Mouse (Mus musculus) hindbrain, postnatal 0 days (tissue): ENCODE results near the gene Ccdc60. TPM values are rescaled to one million over a fixed set of nuclear protein-coding genes. Genes with fewer than 3 reads are reported as not detected.

Experiments
- ATAC-seq: fragments of 200-750 bp; cut with Nextera tagmentation; 2 replicates; pipeline ENCODE4 v1.8.0; 2017; ENCODE audit warnings: mild to moderate bottlenecking, moderate TSS enrichment, moderate library complexity
- DNase-seq: peaks from one replicate; pipeline ENCODE4 v3.0.0-alpha.2; 2015; ENCODE audit warnings: low spot score
- H3K27ac ChIP-seq: fragments of 300-500 bp; sonication (generic); 2 replicates; pipeline ENCODE4 v1.5.1; 2014; ENCODE audit warnings: mild to moderate bottlenecking
- H3K27me3 ChIP-seq: fragments of 300-500 bp; sonication (generic); 2 replicates; pipeline ENCODE4 v1.6.1; 2014; ENCODE audit warnings: low read length, mixed read lengths; ENCODE audit not compliant: insufficient read depth
- H3K36me3 ChIP-seq: fragments of 300-500 bp; sonication (generic); 2 replicates; pipeline ENCODE4 v1.6.1; 2014; ENCODE audit warnings: low read length, mixed read lengths; ENCODE audit not compliant: insufficient read depth
- H3K4me1 ChIP-seq: fragments of 300-500 bp; sonication (generic); 2 replicates; pipeline ENCODE4 v1.6.1; 2014; ENCODE audit warnings: antibody characterized with exemption, low read length, mixed read lengths; ENCODE audit not compliant: insufficient read depth
- H3K4me2 ChIP-seq: fragments of 300-500 bp; sonication (generic); 2 replicates; pipeline ENCODE4 v1.6.1; 2014; ENCODE audit warnings: low read depth, mild to moderate bottlenecking, low read length, moderate library complexity, mixed read lengths
- H3K4me3 ChIP-seq: fragments of 300-500 bp; sonication (generic); 2 replicates; pipeline ENCODE4 v1.5.1; 2014; ENCODE audit warnings: low read length
- H3K9ac ChIP-seq: fragments of 300-500 bp; sonication (generic); replicated peaks from 2 replicates; pipeline ENCODE4 v1.6.1; 2014; ENCODE audit warnings: mild to moderate bottlenecking, low read length, moderate library complexity, mixed read lengths
- H3K9me3 ChIP-seq: fragments of 300-500 bp; sonication (generic); 2 replicates; pipeline ENCODE4 v1.6.1; 2016; ENCODE audit warnings: low read length, mixed read lengths
- CTCF ChIP-seq: IDR thresholded peaks from 2 replicates; pipeline ENCODE4 v1.5.1; 2016; ENCODE audit warnings: antibody characterized with exemption, control low read depth, low read depth
- WGBS: fragments of 180-500 bp; shearing (Covaris S2); extraction: QIAGEN DNeasy Blood & Tissue Kit; methylation state at CpG from one replicate; pipeline ENCODE4 v1.1.7; 2014; 5-methylcytosine and 5-hydroxymethylcytosine counted together
- polyA plus RNA-seq: library from polyadenylated mRNA; unstranded; fragments of >200 nt; fragmentation: Nextera tagmentation; extraction: Ambion mirVana; gene quantifications from 2 replicates; pipeline ENCODE4 v1.2.1, GENCODE M21; 2015
- total RNA-seq: library from RNA; depleted of rRNA; stranded (reverse); fragments of >200 nt; gene quantifications from 2 replicates; pipeline ENCODE4 v1.2.3, GENCODE M21; 2014

Gene Ccdc60
- total and polyA plus RNA-seq, 2 experiments from 2014 or later = 0.73 to 2.3 TPM

- H3K9ac ChIP-seq = no peak overlapping the region
- no peak overlapping the region for H3K27ac ChIP-seq
- no peaks in the 10 kb centered on the region for H3K27me3 ChIP-seq
- no peaks in the 10 kb centered on the region for H3K9me3 ChIP-seq
- WGBS = 53% methylated on average over 2 of the region's 2 CpGs
- no peaks in the 10 kb centered on the region for H3K4me1 ChIP-seq
- H3K4me3 ChIP-seq = no peak overlapping the region
- H3K36me3 ChIP-seq = no peaks in the 10 kb centered on the region
- no peak for TF ChIP-seq CTCF
- DNase-seq (no peak), ATAC-seq (no peak)
- H3K4me2 ChIP-seq = no peak overlapping the region
Measured at GRCm38 (mm10) chr5:116140682-116141081, 148.1 kb downstream of the Ccdc60 start.

GRCm38 (mm10) chr5:116123344-116123743 lies 165.4 kb downstream of the Ccdc60 start:
- no peak overlapping the region for H3K4me2 ChIP-seq
- WGBS = 11% methylated on average over 11 of the region's 11 CpGs
- H3K36me3 ChIP-seq = no peaks in the 10 kb centered on the region
- no peak overlapping the region for H3K27ac ChIP-seq
- no peaks in the 10 kb centered on the region for H3K9me3 ChIP-seq
- no peaks in the 10 kb centered on the region for H3K4me1 ChIP-seq
- H3K4me3 ChIP-seq = no peak overlapping the region
- ATAC-seq (peak; percentile 80), DNase-seq (peak; percentile 94)
- no peak overlapping the region for H3K9ac ChIP-seq
- no peaks in the 10 kb centered on the region; the same call in 1 of the 2 replicates for H3K27me3 ChIP-seq
- TF ChIP-seq CTCF = peak; percentile 98

GRCm38 (mm10) chr5:116116567-116116966 lies 172.2 kb downstream of the Ccdc60 start:
- H3K4me1 ChIP-seq = no peaks in the 10 kb centered on the region
- no peak overlapping the region for H3K4me2 ChIP-seq
- DNase-seq = peak; percentile 77
- H3K9me3 ChIP-seq = no peaks in the 10 kb centered on the region
- 46% methylated on average over 9 of the region's 9 CpGs for WGBS
- ATAC-seq = no peak
- no peaks in the 10 kb centered on the region; the same call in 1 of the 2 replicates for H3K27me3 ChIP-seq
- H3K27ac ChIP-seq = no peak overlapping the region
- H3K9ac ChIP-seq = no peak overlapping the region
- peak; percentile 93 for TF ChIP-seq CTCF
- H3K4me3 ChIP-seq = no peak overlapping the region
- no peaks in the 10 kb centered on the region for H3K36me3 ChIP-seq

- Histone ChIP-seq H3K36me3 (no peaks in the 10 kb centered on the region), H3K27ac (no peak overlapping the region), H3K4me1 (no peaks in the 10 kb centered on the region), H3K4me2 (no peak overlapping the region), H3K9ac (no peak overlapping the region), H3K27me3 (no peaks in the 10 kb centered on the region), H3K9me3 (no peaks in the 10 kb centered on the region), H3K4me3 (no peak overlapping the region)
- DNase-seq = no peak
- ATAC-seq = no peak
- WGBS = 44% methylated on average over 4 of the region's 4 CpGs
- no peak for TF ChIP-seq CTCF
Measured at GRCm38 (mm10) chr5:116116110-116116509, 172.7 kb downstream of the Ccdc60 start.

- peak; percentile 83 for DNase-seq
- Histone ChIP-seq H3K4me2 (no peak overlapping the region), H3K27ac (no peak overlapping the region), H3K9ac (no peak overlapping the region), H3K36me3 (no peaks in the 10 kb centered on the region), H3K4me3 (no peak overlapping the region), H3K9me3 (no peaks in the 10 kb centered on the region), H3K4me1 (no peaks in the 10 kb centered on the region), H3K27me3 (no peaks in the 10 kb centered on the region)
- WGBS = 34% methylated on average over 14 of the region's 14 CpGs
- TF ChIP-seq CTCF = no peak
- 0 out of 2 replicates have a peak, but pooled peaks have one; percentile 35 for ATAC-seq
Measured at GRCm38 (mm10) chr5:116115071-116115834, 173.5 kb downstream of the Ccdc60 start.

- H3K36me3 ChIP-seq = no peaks in the 10 kb centered on the region
- no peak for TF ChIP-seq CTCF
- H3K4me1 ChIP-seq = no peaks in the 10 kb centered on the region
- no peak overlapping the region for H3K27ac ChIP-seq
- H3K27me3 ChIP-seq = no peaks in the 10 kb centered on the region
- ATAC-seq (no peak), DNase-seq (no peak)
- H3K9ac ChIP-seq = no peak overlapping the region
- no peak overlapping the region for H3K4me3 ChIP-seq
- H3K4me2 ChIP-seq = no peak overlapping the region
- no peaks in the 10 kb centered on the region for H3K9me3 ChIP-seq
- WGBS = 94% methylated on average over 10 of the region's 10 CpGs
Measured at GRCm38 (mm10) chr5:116108651-116109050, 180.1 kb downstream of the Ccdc60 start.

- Histone ChIP-seq H3K4me1 (no peaks in the 10 kb centered on the region), H3K27ac (no peak overlapping the region), H3K4me2 (no peak overlapping the region), H3K4me3 (no peak overlapping the region), H3K27me3 (no peaks in the 10 kb centered on the region), H3K36me3 (no peaks in the 10 kb centered on the region), H3K9ac (no peak overlapping the region), H3K9me3 (no peaks in the 10 kb centered on the region)
- ATAC-seq (no peak), DNase-seq (no peak)
- no peak for TF ChIP-seq CTCF
- WGBS = 89% methylated on average over 6 of the region's 6 CpGs
Measured at GRCm38 (mm10) chr5:116084231-116084630, 204.6 kb downstream of the Ccdc60 start.
